Mouse (Mus musculus) embryo, embryonic 11 days (tissue): Measurements from ENCODE around the gene Kyat3.
"Not testable (repeated sequence)": the region's sequence is repeated elsewhere in the genome, so short reads cannot be mapped to it uniquely, and the experiment has no call there.

ENCODE experiments used
- DNase-seq: peaks from one replicate; pipeline ENCODE4 v3.0.0-alpha.2; 2015

Gene Kyat3

DNA sequence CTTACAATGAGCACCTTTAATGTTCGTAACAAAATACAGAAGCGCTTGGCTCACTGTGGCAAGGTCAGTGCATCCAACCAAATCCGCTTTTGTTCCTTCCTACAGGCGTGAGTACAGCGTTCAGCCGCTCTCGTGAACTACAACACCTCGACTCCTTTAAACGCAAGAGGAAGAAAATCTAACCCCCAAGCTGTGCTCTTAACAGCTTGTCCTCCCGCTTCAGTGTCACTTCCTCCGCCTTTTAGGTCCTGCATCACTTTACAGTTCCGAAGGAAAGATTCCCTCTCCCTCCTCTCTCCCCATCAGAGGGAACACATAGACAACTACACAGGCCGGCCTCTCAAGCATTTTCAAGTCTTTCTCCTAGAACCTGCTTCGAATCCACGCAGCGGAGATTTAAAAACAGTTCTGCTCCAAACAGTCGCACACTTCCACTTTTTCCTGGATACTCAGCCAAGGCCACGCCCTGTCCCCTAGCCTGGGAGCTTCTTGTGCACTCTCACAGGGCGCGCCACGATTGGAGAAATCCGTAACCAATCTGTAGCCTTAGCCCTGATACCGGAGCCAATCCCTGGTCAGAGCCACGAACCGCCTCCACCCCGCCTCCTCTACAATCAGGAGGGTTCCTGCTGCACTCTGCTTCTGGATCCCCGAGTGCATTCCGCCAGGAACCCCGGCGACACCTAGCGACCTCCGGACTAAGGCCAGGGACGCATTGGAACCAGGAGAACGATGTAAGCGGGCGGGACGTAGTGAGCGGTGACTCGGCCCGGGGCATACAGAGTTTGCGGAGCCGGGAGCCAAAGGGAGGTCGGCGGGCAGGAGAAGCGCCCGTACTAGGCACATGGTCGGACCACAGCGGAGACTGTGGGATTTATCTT is at the start of gene Kyat3:
TSS of gene Kyat3 (plus strand) at position 610 of the 881 bp plus-strand sequence.
- peak; percentile 97 for DNase-seq

DNA sequence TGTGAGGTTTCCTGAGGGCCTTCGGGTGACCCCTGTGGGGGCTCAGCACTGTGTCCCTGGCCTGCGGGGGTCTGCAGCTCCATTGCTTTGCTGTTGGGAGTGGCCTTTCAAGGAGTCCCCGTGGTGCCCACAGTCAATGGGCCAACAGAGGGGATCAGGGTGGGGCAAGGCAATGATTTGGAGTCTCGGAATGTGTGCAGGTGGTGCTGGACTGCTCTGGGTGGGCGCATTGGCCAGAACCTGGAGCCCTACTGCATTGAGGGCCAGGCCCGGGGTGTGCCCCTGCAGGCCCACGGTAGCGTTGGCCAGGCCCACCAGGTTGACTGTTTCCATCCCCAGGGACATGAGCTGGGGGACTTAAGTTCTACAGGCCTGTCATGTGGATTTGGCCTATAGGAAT is 36.1 kb upstream of the Kyat3 start:
- DNase-seq, result no peak

DNA sequence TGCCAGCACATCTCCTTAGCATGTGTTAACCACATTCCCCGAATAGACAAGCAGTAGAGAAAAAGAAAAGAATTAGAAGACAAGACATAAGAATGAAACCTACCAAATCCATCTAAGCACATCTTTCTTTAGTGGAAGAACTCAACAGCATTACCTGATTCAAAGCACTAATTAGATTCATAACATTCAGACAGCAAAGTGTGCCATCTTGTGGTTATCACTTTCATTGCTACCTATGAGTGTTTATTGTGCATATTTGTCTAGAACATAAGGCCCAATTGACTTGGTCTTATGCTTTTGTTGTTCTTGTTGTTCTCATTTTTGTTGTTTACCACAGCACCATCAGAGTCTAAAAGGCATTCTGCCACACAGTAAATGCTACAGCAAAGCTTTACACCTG is 26.2 kb upstream of the Kyat3 start:
- peak; percentile 7 for DNase-seq

DNA sequence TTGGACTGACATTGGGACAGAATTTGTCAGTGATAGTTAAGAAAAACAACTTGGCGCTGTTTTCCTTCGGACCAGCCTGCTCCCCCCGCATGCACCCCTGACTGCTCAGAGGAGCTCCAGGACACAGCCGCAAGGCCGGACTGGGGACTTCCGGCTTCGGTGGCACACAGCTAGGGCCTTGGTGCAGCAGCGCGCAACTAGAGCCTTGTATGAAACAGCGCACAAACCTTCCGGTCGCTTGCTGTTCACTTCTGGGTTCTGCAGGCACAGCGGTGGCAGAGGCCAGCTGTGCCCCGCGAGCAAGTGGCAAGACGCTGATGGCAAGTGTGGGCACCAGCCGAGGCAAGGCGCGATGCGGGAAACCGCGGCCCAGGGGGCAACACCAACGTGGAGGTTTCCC is 12.9 kb upstream of the Kyat3 start:
- DNase-seq, result no peak

DNA sequence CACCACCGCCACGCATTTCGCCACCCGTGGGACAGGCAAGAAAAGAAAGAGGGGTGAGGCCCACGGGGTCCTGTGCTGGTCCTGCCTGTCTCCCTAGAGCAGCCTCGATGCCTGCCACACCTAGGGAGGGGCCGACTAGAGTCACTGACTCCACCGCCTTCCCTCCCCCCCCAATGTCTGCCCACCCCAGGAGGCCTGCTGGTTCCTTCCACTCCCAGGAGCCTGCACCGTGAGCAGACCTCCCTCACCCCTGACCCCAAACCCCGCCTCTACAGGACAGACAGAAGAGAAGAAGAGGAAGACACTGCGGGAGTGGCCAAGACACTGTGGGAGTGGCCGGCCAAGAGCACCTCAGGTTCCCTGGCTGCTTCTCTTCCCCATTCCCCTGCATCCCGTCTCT is 12.5 kb upstream of the Kyat3 start:
- DNase-seq, result no peak

DNA sequence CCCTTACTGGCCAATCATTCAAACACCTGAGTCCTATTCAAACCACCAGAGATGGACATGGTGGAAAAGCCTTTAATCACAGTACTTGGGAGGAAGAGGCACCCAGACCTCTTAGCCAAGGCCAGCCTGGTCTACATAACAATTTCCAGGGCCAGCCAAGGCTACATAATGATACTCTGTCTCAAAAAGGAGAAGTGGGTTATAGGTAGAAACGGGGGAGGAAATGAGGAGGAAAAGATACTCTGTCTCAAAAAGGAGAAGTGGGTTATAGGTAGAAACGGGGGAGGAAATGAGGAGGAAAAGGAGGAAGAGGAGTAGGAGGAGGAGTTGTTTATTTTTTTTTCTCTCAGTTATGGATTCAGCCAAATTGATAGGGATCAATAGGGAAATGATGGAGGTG is 4.3 kb upstream of the Kyat3 start:
- no peak for DNase-seq

DNA sequence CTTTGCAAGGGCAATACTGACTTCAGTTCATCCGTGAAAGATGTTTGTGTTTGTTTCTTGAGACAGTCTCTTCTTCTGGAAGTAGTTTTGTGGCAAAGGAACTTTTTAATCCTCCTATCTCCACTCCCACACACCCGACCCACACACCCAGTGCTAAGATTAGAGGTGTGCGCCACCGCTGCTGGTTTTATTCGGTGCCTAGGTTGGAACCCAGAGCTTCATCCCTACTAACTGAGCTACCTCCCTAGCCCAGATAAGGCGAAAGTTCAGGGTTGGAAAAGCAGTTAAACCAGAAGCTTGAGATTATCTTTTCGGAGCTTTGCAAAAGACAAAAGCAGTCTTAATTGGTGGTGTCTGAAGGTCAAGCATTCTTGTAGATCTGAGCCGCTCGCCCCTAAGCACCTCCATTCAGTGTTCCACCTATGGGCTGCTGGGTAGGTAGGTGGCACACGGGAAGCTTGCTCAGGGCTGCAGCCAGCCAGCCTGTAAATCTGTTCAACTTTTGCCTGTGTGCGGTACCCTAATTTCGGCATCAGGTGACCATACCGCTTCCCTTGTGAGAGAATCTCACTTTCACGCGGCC is 647 bp downstream of the Kyat3 start:
- DNase-seq, result peak; percentile 29

DNA sequence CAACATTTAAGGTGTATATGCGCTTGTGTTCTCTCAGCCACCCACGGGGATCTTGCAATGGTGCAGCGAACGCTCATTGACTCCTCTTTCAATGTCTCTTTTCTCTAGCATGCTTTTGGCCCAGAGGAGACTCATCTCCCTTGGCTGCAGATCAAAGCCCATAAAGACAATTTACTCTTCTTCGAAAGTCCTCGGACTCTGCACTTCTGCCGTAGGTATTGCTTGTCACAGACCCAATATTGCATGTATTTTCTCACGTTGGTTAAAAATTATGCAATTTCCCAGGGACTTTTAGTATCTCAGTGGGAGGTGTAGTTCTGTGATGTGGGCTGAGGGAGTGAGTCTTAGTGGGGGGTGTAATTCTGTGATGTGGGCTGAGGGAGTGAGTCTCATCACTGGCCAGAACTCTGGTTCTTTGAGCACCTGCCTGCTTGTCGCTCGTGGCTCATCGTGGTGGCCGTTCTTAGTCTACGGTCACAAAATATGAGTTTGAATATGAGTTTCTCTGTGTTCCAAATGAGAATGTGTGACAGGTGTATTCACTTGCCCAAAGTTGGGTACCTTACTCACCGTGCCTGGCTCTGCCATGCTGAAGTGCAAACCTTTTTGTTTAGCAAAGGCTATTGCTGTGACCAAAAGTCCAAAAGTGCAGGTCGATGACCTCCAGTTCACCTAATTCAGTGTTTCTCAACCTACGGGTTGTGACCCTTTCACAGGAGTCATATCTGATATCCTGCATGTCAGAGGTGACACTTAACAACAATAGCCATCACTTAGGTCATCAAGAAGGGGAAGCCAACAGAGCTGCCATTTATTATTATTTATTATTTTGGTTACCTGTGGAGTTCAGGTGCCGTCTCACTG is 6.0 kb downstream of the Kyat3 start:
- no peak for DNase-seq

DNA sequence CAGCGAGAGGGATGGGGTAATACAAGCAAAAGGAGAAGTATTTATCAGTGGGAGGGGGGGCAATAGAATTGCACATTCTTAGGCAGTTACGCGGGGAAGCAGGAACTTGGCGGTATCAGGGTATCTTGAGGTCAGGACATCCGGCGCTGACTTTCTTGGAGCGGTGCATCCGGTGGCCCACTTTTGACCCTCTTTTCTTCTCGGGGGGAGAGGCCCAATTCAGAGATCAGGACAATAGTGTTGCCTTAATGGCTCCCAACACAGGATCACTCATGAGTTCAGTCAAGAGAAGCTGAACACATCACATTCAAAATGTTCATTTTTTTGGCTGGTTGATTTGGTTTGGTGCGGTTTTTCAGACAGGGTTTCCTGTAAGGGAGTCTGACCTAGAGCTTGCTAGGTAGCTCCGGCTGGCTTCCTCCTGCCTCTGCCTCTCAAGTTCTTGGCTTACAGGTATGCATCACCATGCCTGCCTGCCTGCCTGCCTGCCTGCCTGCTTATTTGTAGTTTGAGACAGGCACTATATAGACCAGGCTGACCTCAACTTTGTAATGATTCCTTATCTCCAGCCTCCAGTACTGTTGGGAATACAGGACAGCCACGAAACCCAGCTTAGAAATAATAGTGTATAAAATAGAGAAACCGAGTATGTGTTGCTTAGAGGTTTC is 7.5 kb downstream of the Kyat3 start:
- not testable (repeated sequence) for DNase-seq

DNA sequence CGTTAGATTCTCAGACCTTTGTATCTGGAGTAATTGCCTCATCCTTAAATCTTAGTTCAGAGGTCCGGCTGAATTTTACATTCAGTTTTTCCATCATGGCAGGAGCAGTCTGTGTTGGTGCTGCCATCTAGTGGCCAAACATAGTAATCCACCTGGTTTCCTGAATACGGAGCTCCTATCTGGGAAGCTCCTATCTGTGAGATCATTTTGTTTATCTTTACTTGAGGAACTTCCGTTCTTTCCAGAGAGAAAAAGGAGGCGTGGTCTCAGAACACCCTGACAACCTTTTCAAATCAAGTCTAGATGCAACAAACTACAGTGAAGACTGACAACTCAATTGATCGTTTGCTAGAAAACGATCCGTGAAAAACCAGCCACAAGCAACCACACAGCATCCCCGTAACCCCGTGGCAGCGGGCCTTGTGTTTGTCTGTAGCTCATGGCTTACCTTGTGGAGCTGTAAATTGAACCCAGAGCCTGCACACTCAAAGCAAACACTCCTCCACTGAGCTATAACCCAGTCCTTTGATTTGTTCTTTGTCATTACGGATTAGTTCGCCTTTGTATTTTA is 8.1 kb downstream of the Kyat3 start:
- peak; percentile 77 for DNase-seq

DNA sequence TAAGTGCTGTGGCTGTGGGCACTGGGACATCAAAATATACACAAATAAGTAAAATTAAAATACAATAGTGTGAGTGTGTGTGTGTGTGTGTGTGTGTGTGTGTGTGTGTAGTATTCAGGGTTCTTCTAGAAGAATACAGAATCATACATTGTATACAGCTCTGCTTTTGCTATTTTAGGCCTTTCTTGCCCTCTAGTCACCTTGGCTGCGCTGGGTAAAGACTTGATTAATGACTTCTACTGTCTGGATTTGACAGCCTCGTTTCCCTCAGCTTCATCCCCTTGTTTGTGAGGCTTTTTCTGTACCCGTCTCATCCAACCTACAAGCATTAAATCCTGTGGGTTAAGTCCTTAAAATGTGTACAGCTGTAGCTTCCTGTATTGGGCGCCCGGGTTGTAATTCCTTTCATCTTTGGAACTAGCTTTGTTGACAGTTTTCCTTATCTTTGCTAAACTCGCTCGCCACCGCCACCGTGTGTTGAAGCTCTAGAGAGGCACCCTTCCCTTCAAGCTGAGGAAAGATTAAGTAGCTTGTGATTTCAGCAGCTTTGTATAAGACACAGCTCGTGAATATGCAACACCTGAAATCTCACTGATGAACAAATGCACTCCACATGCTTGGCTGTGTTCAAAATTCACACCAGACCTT is 9.6 kb downstream of the Kyat3 start:
- DNase-seq, result peak; percentile 55

DNA sequence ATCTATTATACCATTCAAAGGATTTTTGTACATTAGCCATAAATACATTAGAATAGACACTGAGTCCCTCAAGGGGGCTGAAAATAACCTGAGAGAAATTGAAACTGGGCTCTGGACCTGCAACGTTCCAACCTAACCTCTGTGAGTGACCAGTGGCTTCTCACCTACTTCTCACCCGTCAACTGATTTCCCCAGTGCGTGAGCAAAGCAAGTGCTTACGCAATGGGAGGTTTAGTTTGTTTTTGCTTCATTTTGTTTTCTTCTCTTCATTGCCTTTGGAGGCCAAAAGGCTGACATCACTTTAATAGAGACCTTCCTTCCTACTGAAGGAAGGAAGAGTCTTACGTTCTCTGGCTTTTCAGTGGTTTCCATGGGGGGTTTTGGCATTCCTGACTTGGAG is 10.5 kb downstream of the Kyat3 start:
- DNase-seq, result no peak

DNA sequence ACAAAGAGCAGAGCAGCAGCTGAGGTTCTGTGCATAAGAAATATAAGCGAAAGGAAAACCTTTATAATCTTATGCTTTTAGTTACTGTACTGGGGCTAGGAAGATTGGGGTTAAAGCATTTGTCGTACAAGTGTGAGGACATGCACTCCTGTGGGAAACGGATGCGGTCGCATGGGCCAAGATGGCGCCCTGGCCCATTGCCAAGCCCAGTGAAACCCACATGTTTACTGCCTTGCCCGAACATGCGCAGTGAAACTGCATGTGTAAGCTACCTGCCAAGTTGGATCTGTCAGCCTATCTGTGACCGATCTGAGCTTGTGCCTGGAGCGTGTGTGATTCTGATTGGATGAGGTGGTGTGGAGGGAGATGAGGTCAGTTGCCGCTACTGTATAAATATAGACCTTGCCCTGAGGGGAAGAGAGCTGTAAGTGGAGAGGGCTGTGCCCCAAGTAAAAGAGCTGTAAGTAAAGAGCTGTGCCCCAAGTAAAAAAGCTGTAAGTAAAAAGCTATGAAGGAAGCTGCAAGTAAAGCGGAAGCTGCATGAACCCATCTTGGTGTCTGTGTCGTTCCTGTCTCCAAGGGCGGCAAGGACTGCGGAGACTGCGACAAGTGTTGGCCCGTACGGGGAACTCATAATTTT is 11.7 kb downstream of the Kyat3 start:
- DNase-seq, result not testable (repeated sequence)

DNA sequence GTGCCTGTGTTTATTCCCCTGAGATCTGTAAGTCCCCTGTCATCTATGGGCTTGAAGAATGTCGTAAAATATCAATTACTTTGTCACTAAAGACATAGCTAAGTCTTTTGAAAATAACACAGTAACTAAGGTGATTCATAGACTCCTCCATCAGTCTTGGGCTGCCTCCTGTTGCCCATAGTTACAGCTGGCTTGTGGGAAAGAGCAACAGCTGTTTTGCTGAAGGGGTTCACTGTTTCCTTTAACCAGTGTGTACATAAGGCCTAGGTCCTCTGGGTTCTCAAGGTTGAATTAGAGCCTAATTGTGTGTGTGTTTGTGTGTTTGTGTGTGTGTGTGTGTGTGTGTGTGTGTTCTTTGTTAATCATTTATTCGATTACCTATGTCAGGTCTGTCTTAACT is 24.6 kb downstream of the Kyat3 start:
- no peak for DNase-seq

DNA sequence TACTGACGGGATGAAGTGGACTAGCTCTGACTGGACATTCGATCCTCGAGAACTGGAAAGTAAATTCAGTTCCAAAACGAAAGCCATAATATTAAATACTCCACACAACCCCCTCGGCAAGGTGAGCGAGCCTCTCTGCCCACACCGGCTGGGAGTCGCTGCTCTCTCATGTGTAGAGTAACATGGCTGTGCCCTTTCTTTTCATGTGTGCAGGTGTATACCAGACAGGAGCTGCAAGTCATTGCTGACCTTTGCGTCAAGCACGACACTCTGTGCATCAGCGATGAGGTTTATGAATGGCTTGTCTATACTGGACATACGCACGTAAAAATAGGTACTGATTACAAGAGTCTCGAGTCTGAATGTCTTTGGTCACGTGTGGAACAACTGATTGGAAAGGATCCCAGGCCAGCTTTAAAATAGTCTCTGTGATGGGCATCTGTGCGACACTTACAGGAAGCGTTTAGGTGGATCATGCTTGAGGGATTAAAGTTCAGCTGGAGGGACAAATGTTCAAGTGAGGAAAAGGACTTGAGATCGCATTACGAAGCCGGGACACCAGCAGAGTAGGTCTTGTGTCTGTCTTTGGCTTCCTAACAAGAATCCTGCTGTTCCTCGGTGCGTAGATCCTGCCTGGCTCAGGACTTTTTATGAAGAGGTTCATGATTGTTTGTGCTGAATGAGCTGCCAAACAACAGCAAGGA is 25.3 kb downstream of the Kyat3 start:
- no peak for DNase-seq

DNA sequence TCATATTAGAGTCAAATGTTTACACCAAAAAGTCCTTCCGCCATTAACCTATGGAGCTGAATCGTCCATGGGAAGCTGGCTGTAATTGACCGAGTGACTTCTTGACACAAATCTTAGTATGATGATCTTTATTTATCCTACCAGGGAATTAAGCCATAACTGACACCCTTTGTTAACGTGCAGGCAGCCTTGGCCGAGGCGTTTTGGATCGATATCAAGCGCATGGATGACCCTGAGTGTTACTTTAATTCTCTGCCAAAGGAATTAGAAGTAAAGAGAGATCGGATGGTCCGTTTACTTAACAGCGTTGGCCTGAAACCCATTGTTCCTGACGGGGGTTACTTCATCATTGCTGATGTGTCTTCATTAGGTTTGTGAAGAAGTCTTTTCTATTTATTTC is 33.4 kb downstream of the Kyat3 start:
- no peak for DNase-seq

DNA sequence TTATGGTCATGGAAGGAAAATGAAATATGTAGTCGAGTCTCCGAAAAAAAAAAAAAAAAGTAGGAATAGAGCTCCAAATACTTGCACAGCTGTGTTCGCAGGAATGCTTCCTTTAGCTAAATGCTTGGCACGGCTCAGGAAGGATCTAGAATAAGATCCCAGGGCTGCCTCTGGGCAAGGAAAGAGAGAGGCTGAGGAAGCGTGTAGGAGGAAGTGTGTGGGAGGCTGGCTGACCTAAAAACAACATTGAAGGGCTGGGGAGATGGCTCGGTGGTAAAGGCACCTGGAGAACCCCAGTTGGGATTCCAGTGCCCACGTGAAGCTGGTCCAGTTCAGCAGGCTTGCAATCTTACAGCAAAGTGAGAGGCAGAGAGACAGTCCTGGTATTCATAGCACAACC is 40.0 kb downstream of the Kyat3 start:
- DNase-seq, result no peak

DNA sequence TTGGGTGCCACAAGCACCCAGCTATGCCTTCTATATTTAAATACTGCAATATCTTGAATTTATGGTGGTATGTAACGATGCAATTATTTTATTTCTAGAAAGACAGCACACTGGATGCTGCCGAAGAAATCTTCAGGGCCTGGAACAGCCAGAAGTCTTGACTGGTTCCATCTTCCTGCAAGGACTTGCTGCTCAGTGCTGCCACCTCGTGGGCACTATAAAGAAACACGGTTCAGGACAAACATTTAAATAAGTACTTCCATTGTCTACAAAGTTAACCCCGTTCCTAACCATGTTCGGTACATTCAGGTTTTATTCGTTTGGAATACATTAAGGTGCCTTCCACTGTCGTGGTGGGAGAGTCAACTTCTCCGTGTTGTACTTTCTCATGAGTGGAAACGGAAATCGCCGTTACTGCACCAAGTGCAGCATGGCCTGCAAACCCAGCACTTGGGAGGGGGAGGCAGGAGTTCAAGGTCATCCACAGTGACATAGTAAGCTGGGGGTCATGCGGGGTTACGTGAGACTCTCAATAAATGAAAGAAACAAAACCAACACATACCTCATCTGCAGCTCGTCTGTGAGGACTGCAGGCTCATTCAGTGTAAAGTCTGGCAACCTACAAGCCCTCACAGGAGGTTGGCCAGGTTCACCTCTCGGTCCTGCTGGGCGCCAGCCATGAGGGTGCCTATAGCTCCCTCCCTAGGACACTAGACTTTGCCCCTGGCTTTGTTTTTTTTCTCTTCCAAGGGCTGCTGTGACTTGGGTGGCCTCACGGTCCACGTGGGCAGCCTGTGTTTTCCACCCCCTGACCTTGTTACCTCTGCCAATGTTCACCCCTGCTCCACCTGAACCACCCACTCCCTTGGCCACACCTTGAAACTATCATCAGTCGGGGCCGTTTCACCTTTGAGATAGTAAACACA is 43.4 kb downstream of the Kyat3 start:
- DNase-seq, result peak; percentile 83

DNA sequence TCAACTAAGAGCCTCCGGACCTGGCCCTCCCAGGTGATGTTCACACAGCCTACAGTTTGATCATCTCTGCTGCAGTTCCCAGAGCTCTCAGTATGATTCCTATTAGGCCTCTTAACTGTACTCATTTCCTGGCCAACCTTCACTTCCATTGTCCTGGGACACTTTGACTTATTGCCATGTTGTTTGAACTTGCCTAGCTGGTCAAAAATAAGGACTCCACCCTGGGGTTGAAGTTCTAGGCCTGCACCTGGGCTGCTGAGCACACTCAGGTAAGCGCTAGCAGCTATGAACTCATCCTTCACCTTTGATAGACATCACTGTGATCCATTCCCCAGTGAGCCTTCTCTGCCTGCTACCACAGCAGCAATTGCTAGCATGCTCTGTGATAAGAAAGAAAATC is 44.2 kb downstream of the Kyat3 start:
- DNase-seq, result no peak

DNA sequence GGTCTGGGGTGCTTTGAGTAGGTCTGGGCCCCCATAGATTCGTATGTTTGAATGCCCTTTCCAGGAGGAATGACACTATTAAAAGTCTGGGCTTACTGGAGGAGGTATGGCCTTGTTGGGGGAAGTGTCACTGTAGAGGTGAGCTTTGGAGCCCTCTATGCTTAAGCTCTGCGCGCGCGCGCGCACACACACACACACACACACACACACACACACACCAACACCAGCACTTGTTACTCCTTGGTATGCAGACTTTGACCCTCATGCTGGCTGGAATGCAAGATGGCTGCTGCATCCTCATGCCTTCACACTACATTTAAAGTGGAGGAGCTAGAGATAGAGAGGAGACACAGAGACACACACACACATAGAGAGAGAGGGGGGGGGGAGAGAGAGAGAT is 46.8 kb downstream of the Kyat3 start:
- DNase-seq, result no peak
